Mouse (Mus musculus) ovary, postnatal 10 days (tissue): Measurements from ENCODE around the gene Cxcl14.
A peak's percentile ranks its signal among the peaks of the same experiment; 100 is the strongest.

Source experiments
- DNase-seq: peaks from one replicate; pipeline ENCODE4 v3.0.0; 2022; ENCODE audit warnings: low spot score

Gene Cxcl14

GRCm38 (mm10) chr13:56289998-56290397 lies 6.4 kb downstream of the Cxcl14 start:
- no peak for DNase-seq

- DNase-seq = no peak
Observed at GRCm38 (mm10) chr13:56289261-56289660, 7.1 kb downstream of the Cxcl14 start.

GRCm38 (mm10) chr13:56288601-56289000 lies 7.8 kb downstream of the Cxcl14 start:
- DNase-seq = no peak

- no peak for DNase-seq
Observed at GRCm38 (mm10) chr13:56287091-56287490, 9.3 kb downstream of the Cxcl14 start.

GRCm38 (mm10) chr13:56283321-56283720 lies 13.0 kb downstream of the Cxcl14 start:
- DNase-seq = no peak

GRCm38 (mm10) chr13:56280356-56280755 lies 16.0 kb downstream of the Cxcl14 start:
- no peak for DNase-seq

- peak; percentile 83 for DNase-seq
Observed at GRCm38 (mm10) chr13:56279439-56279838, 16.9 kb downstream of the Cxcl14 start.

- DNase-seq = no peak
Observed at GRCm38 (mm10) chr13:56275171-56275570, 21.2 kb downstream of the Cxcl14 start.

- no peak for DNase-seq
Observed at GRCm38 (mm10) chr13:56270124-56270523, 26.2 kb downstream of the Cxcl14 start.

- no peak for DNase-seq
Observed at GRCm38 (mm10) chr13:56267396-56267795, 29.0 kb downstream of the Cxcl14 start.

- DNase-seq = no peak
Observed at GRCm38 (mm10) chr13:56266435-56266834, 29.9 kb downstream of the Cxcl14 start.

- no peak for DNase-seq
Observed at GRCm38 (mm10) chr13:56265661-56266060, 30.7 kb downstream of the Cxcl14 start.

- no peak for DNase-seq
Observed at GRCm38 (mm10) chr13:56262269-56262668, 34.1 kb downstream of the Cxcl14 start.

- DNase-seq = no peak
Observed at GRCm38 (mm10) chr13:56260344-56260780, 36.0 kb downstream of the Cxcl14 start.

- no peak for DNase-seq
Observed at GRCm38 (mm10) chr13:56259926-56260250, 36.5 kb downstream of the Cxcl14 start.

GRCm38 (mm10) chr13:56259021-56259925 lies 37.1 kb downstream of the Cxcl14 start:
- no peak for DNase-seq

GRCm38 (mm10) chr13:56258196-56259020 lies 37.9 kb downstream of the Cxcl14 start:
- DNase-seq = no peak

GRCm38 (mm10) chr13:56257469-56258153 lies 38.7 kb downstream of the Cxcl14 start:
- no peak for DNase-seq

- DNase-seq = no peak
Observed at GRCm38 (mm10) chr13:56256716-56257299, 39.5 kb downstream of the Cxcl14 start.

GRCm38 (mm10) chr13:56253379-56253778 lies 43.0 kb downstream of the Cxcl14 start:
- DNase-seq = no peak

- no peak for DNase-seq
Observed at GRCm38 (mm10) chr13:56252783-56253182, 43.6 kb downstream of the Cxcl14 start.
